9 mouse cellular contexts compared by ENCODE assay signal in the genomic region with DNA sequence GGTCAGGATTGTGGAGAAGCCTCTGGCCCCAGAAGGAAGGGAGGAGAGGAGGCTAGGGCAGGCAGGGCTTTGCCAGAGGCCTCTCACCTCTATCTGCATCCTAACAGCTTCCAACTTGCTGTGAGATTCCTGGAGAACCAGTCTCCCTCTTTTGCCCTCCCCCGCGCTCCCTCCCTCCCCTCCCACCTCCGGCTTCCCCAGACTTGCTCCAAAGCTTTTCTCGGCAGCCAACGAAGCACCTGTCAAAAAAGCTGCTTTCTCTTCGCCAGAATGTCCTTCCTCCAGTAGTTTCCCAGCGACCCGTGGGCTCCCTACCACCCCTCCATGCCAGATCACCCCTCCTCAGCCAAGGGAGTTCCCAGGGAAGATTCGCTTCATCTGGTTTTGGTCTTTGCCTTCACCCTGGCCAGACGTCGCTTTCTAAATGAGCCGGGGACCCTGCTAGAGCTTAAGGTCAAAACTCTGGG. TPM values are rescaled to one million over a fixed set of nuclear protein-coding genes. Genes with fewer than 3 reads are reported as not detected.
DNase-seq lines count a peak whose midpoint lies in the region; ATAC-seq lines count a peak whose summit lies in the region.
"Had no signal": no experiment of that assay in that cellular context is flagged by ENCODE, and none has a peak within 500 bp of the region (broad histone marks: within the 10 kb centered on the region; RNA-seq: fewer than 3 reads in every experiment).

No protein-coding gene starts in this region.

- H3K4me2 ChIP-seq in heart, embryonic 14.5 days (ENCODE audit: low read length): peak overlapping the region; percentile 97
- H3K4me2 ChIP-seq in embryonic facial prominence, embryonic 11.5 days (ENCODE audit: low read depth, low read length): peak overlapping the region; percentile 97
- H3K4me2 ChIP-seq in midbrain, embryonic 13.5 days (replicated peaks): peak overlapping the region; percentile 80

- no peak overlapping the region for H3K27ac ChIP-seq in heart, embryonic 14.5 days (replicated peaks in 1 of 2; ENCODE audit: control insufficient read depth in 1 of 2, insufficient read depth in 1 of 2, low read depth in 2 of 2, low read length in 2 of 2)
- no peak overlapping the region for H3K27ac ChIP-seq in embryonic facial prominence, embryonic 11.5 days (replicated peaks; ENCODE audit: low read depth, low read length)
- no peak overlapping the region for H3K27ac ChIP-seq in midbrain, embryonic 13.5 days

- no peak for ATAC-seq in heart, embryonic 14.5 days (ENCODE audit: insufficient number of reproducible peaks, insufficient read depth, low FRiP score, low read depth)
- no peak for ATAC-seq in embryonic facial prominence, embryonic 11.5 days (replicated peaks; ENCODE audit: insufficient number of reproducible peaks, low FRiP score, low TSS enrichment, low read depth)
- no peak; the same call in 1 of the 2 replicates for ATAC-seq in midbrain, embryonic 13.5 days

- peak overlapping the region; percentile 75 for H3K9ac ChIP-seq in heart, embryonic 14.5 days (ENCODE audit: low read length)
- peak overlapping the region; percentile 72; the same call in 1 of the 2 replicates for H3K9ac ChIP-seq in embryonic facial prominence, embryonic 11.5 days (replicated peaks; ENCODE audit: low read length)
- peak overlapping the region; percentile 88 for H3K9ac ChIP-seq in midbrain, embryonic 13.5 days (replicated peaks)

- H3K9me3 ChIP-seq in heart, embryonic 14.5 days (ENCODE audit: control insufficient read depth, low read length): no peaks in the 10 kb centered on the region
- no peaks in the 10 kb centered on the region for H3K9me3 ChIP-seq in embryonic facial prominence, embryonic 11.5 days (replicated peaks; ENCODE audit: control insufficient read depth, low read length)
- H3K9me3 ChIP-seq in midbrain, embryonic 13.5 days: no peaks in the 10 kb centered on the region

- peaks cover 22% of the 10 kb centered on the region for H3K27me3 ChIP-seq in heart, embryonic 14.5 days (ENCODE audit: control insufficient read depth, insufficient read depth, low read length)
- peaks cover 14% of the 10 kb centered on the region; the same call in 1 of the 2 replicates for H3K27me3 ChIP-seq in embryonic facial prominence, embryonic 11.5 days (ENCODE audit: control insufficient read depth, insufficient read depth, low read length)
- peaks cover 15% of the 10 kb centered on the region for H3K27me3 ChIP-seq in midbrain, embryonic 13.5 days

- peaks cover 3 to 10% of the 10 kb centered on the region in 2 experiments; a peak in 3 of 4 replicates for H3K4me1 ChIP-seq in heart, embryonic 14.5 days (ENCODE audit: control insufficient read depth in 2 of 2, insufficient read depth in 2 of 2, low read length in 2 of 2)
- H3K4me1 ChIP-seq in embryonic facial prominence, embryonic 11.5 days (ENCODE audit: control insufficient read depth, insufficient read depth, low read length): peaks cover 2% of the 10 kb centered on the region; the same call in 1 of the 2 replicates
- H3K4me1 ChIP-seq in midbrain, embryonic 13.5 days (replicated peaks): peaks cover 48% of the 10 kb centered on the region

- DNase-seq in heart, postnatal 10 days: no peak
- DNase-seq in embryonic facial prominence, embryonic 11.5 days (ENCODE audit: low spot score): peak; percentile 27
- DNase-seq in kidney, adult 18-20 months: peak; percentile 63
- no peak for DNase-seq in c-Kit-positive CD71-positive TER-119-positive erythroid progenitor cells, embryonic 14.5 days (ENCODE audit: low spot score)
- no peak for DNase-seq in adrenal gland, postnatal 10 days
- DNase-seq in thymus, postnatal 10 days (ENCODE audit: low spot score in 2 of 2): no peak

- intact Hi-C loops in heart, postnatal 10 days (cut with DNase I): no loop called here

- 1% methylated on average over 12 of the region's 12 CpGs for WGBS in heart, embryonic 14.5 days
- WGBS in embryonic facial prominence, embryonic 11.5 days: 1% methylated on average over 10 of the region's 12 CpGs
- 0% methylated on average over 12 of the region's 12 CpGs for WGBS in midbrain, embryonic 13.5 days

- no peaks in the 10 kb centered on the region for H3K36me3 ChIP-seq in heart, embryonic 14.5 days (ENCODE audit: control insufficient read depth, insufficient read depth, low read length)
- H3K36me3 ChIP-seq in embryonic facial prominence, embryonic 11.5 days (replicated peaks; ENCODE audit: control insufficient read depth, insufficient read depth, low read depth, low read length): no peaks in the 10 kb centered on the region
- H3K36me3 ChIP-seq in midbrain, embryonic 13.5 days: no peaks in the 10 kb centered on the region
- H3K36me3 ChIP-seq: G1E had no signal

- H3K4me3 ChIP-seq in heart, embryonic 14.5 days (ENCODE audit: control insufficient read depth in 1 of 2, insufficient read depth in 1 of 2, low read depth in 1 of 2, low read length in 2 of 2): peak overlapping the region; percentile 63 to 72
- peak overlapping the region; percentile 65 for H3K4me3 ChIP-seq in embryonic facial prominence, embryonic 11.5 days (ENCODE audit: low read depth, low read length)
- H3K4me3 ChIP-seq in midbrain, embryonic 13.5 days (replicated peaks): peak overlapping the region; percentile 80

RNA-seq across cellular contexts. Expression of a gene that starts 1.0 kb away (rescaled TPM):
- 1.8 and 2.0 TPM in 2 replicates for polyA plus RNA-seq in heart, embryonic 14.5 days (2014; fragmentation: Nextera tagmentation; extraction: Ambion mirVana)
- 1 to 10 TPM; 1.1 to 1.4 TPM for total RNA-seq in heart, postnatal 10 days (2021)
- 3.9 and 4.8 TPM in 2 replicates for polyA plus RNA-seq in embryonic facial prominence, embryonic 11.5 days (2014; fragmentation: Nextera tagmentation; extraction: Ambion mirVana)
- polyA plus RNA-seq in midbrain, embryonic 13.5 days (2015; fragmentation: Nextera tagmentation; extraction: Ambion mirVana): 6.2 and 7.0 TPM in 2 replicates
- total RNA-seq in adrenal gland, postnatal 10 days (2021): 10 to 100 TPM; 34.1 to 35.0 TPM

Comparison
In these comparisons a context has a peak if more than half of its experiments do, and no peak if none do; other contexts are left out.
1. DNase-seq: peak in embryonic facial prominence, embryonic 11.5 days (single experiment) and kidney, adult 18-20 months (single experiment); none in heart, postnatal 10 days (0 of 2), c-Kit-positive CD71-positive TER-119-positive erythroid progenitor cells, embryonic 14.5 days (single experiment), adrenal gland, postnatal 10 days (single experiment) and thymus, postnatal 10 days (0 of 2).
2. Peak in every context shown above with its lines, with median percentiles within 50 percentile points of each other: H3K4me2 ChIP-seq, H3K4me3 ChIP-seq and H3K9ac ChIP-seq.